Mouse (Mus musculus) midbrain, embryonic 16.5 days (tissue): ENCODE results near the gene Cfb. TPM values are rescaled to one million over a fixed set of nuclear protein-coding genes. Genes with fewer than 3 reads are reported as not detected.

Source experiments
- ATAC-seq: fragments of 200-750 bp; cut with Nextera tagmentation; 2 replicates; pipeline ENCODE4 v1.8.0; 2017; ENCODE audit warnings: moderate TSS enrichment
- H3K27ac ChIP-seq: fragments of 300-500 bp; sonication (generic); 2 replicates; pipeline ENCODE4 v1.5.1; 2014; ENCODE audit warnings: mild to moderate bottlenecking, low read length, mixed read lengths
- H3K27me3 ChIP-seq: fragments of 300-500 bp; sonication (generic); 2 replicates; pipeline ENCODE4 v1.6.1; 2014; ENCODE audit warnings: low read depth, low read length, mixed read lengths; ENCODE audit not compliant: control insufficient read depth, insufficient read depth
- H3K36me3 ChIP-seq: fragments of 300-500 bp; sonication (generic); 2 replicates; pipeline ENCODE4 v1.6.1; 2014; ENCODE audit warnings: mild to moderate bottlenecking, low read length, moderate library complexity, mixed read lengths; ENCODE audit not compliant: control insufficient read depth, insufficient read depth
- H3K4me1 ChIP-seq: fragments of 300-500 bp; sonication (generic); 2 replicates; pipeline ENCODE4 v1.6.1; 2014; ENCODE audit warnings: mild to moderate bottlenecking, low read length, mixed read lengths; ENCODE audit not compliant: control insufficient read depth, insufficient read depth
- H3K4me2 ChIP-seq: fragments of 300-500 bp; sonication (generic); 2 replicates; pipeline ENCODE4 v1.6.1; 2014; ENCODE audit warnings: mild to moderate bottlenecking, low read length, mixed read lengths
- H3K4me3 ChIP-seq: fragments of 300-500 bp; sonication (generic); 2 replicates; pipeline ENCODE4 v1.5.1; 2014; ENCODE audit warnings: low read depth, mild to moderate bottlenecking, low read length, moderate library complexity, mixed read lengths
- H3K9ac ChIP-seq: fragments of 300-500 bp; sonication (generic); 2 replicates; pipeline ENCODE4 v1.6.1; 2014; ENCODE audit warnings: low read depth, low read length, mixed read lengths
- H3K9me3 ChIP-seq: fragments of 300-500 bp; sonication (generic); replicated peaks from 2 replicates; pipeline ENCODE4 v1.6.1; 2014; ENCODE audit warnings: mild to moderate bottlenecking, low read length, mixed read lengths; ENCODE audit not compliant: control insufficient read depth, poor library complexity, severe bottlenecking
- WGBS: fragments of 180-500 bp; shearing (Covaris S2); extraction: QIAGEN DNeasy Blood & Tissue Kit; methylation state at CpG from one replicate; pipeline ENCODE4 v1.1.7; 2014; 5-methylcytosine and 5-hydroxymethylcytosine counted together
- polyA plus RNA-seq: library from polyadenylated mRNA; unstranded; fragments of >200 nt; fragmentation: Nextera tagmentation; extraction: Ambion mirVana; gene quantifications from 2 replicates; pipeline ENCODE4 v1.2.1, GENCODE M21; 2015

The Cfb gene
- polyA plus RNA-seq, 1 experiment from 2014 or later = 1.4 TPM

DNA sequence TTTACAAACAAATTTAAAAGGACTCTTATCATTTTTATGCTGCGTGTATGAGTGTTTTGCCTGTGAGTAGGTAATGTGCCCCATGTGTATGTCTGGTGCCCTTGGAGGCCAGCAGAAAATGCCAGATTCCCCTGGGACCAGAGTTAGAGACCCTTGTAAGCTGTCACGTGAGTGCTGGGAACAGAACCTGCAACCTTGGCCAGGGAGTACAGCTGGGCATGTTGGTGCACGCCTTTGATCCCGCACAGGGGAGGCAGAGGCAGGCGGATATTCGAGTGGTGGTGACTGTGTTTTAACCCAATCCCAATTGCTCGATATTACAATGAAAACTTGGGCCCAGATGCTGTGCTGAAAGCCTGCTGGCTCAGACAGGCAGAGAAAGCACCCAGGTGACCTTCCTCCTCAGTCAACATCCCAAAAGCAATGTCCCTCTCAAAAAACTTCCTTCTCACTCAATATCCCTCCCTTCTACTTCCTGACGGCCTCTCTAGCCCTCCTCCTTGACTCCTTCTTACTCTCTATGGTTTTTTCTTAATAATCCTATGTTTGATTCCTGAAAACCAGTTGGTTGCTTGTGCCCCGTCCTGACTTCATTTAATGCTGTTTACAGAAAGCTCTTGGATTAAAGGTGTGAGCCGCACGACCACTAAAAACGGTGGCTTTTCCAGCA lies 27.9 kb upstream of the Cfb start:
- no peak overlapping the region for H3K4me2 ChIP-seq
- 91% methylated on average over 12 of the region's 12 CpGs for WGBS
- no peak for ATAC-seq
- no peaks in the 10 kb centered on the region for H3K36me3 ChIP-seq
- H3K9me3 ChIP-seq = no peaks in the 10 kb centered on the region
- no peaks in the 10 kb centered on the region for H3K27me3 ChIP-seq
- peaks cover 6% of the 10 kb centered on the region for H3K4me1 ChIP-seq
- H3K9ac ChIP-seq = no peak overlapping the region
- no peak overlapping the region for H3K4me3 ChIP-seq
- no peak overlapping the region for H3K27ac ChIP-seq

DNA sequence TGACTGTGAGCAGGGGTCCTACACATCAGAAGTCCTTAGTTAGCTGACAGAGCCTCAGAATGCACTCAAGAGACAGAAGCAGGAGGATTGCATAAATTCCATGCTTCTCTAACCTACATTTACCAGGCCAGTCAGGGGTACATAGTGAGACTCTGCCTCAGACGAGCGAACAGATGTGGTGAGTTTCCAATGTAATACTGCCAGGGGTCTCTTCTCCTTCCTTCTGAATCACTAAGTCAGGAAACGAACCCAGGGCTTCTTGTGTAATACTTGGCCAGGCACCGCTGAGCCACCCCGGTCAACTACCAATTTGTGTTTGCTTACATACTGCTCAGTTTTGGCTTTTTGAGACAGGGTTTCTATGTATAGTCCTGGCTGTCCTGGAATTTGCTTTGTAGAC lies 25.6 kb upstream of the Cfb start:
- Histone ChIP-seq H3K27ac (no peak overlapping the region), H3K4me2 (no peak overlapping the region), H3K4me3 (no peak overlapping the region), H3K9me3 (no peaks in the 10 kb centered on the region), H3K9ac (no peak overlapping the region), H3K36me3 (no peaks in the 10 kb centered on the region), H3K27me3 (no peaks in the 10 kb centered on the region), H3K4me1 (no peaks in the 10 kb centered on the region)
- 90% methylated on average over 5 of the region's 5 CpGs for WGBS
- ATAC-seq = no peak

DNA sequence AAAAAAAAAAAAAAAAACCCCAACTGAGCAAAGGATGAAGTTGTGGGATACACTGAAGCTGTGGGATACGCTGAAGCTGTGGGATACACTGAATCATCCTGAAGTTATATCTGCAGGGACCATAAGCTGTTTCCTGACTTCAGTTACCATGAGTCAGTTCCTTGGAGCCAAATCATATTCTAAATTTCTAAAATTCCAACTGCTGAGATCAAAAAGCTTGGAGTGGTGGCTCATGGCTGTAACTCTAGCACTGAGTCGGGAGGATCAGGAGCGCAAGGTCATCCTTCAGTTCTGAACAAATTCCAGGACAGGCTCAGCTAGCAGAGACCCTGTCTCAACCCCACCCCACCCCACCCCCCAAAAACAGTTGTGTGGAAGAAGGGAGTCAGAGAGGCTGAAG lies 23.3 kb upstream of the Cfb start:
- Histone ChIP-seq H3K9ac (no peak overlapping the region), H3K27ac (no peak overlapping the region), H3K4me2 (no peak overlapping the region), H3K4me1 (no peaks in the 10 kb centered on the region), H3K9me3 (no peaks in the 10 kb centered on the region), H3K36me3 (no peaks in the 10 kb centered on the region), H3K27me3 (peaks cover 4% of the 10 kb centered on the region; the same call in 1 of the 2 replicates), H3K4me3 (no peak overlapping the region)
- ATAC-seq = no peak
- 87% methylated on average over 3 of the region's 3 CpGs for WGBS

DNA sequence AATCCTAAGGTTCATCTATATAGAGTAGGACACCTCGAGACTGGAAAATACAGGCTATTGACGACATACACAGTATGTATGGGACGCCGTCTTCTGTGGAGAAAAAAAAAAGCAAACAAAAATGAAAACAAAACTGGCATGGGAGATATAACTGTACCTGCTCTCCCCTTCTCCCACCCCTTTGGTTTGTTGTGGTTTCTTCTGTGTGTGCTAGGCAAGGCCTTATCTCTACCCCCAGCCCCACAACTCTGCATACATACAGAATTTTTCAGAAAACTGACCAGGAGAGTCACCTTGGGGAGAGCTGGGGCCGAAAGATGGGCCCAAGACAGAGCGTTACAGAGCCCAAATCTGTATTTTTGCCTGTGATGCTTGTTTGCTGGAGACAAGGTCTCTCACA lies 22.4 kb upstream of the Cfb start:
- Histone ChIP-seq H3K4me2 (no peak overlapping the region), H3K4me3 (no peak overlapping the region), H3K9ac (no peak overlapping the region), H3K27ac (no peak overlapping the region), H3K27me3 (peaks cover 4% of the 10 kb centered on the region; the same call in 1 of the 2 replicates), H3K36me3 (no peaks in the 10 kb centered on the region), H3K9me3 (no peaks in the 10 kb centered on the region), H3K4me1 (no peaks in the 10 kb centered on the region)
- 87% methylated on average over 6 of the region's 6 CpGs for WGBS
- no peak for ATAC-seq

DNA sequence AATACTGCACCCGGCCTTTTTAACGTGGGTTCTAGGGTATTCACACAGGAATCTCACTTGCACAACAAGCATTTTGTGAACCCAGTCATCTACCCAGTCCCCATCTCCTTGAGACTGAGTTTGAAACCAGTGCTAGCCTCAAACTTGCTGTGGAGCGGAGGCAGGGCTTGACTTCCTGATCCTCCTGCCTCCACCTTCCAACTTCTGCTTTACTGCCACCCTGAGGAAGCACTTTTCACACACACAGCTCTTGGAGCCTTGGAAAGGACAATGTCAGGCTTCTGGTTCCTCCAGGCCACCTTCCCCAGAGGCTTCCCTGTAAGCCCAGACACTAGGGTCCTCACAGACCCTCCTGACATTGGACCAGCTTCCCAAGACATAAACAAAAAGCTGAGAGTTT lies 21.0 kb upstream of the Cfb start:
- WGBS = 60% methylated on average over 3 of the region's 3 CpGs
- peaks cover 4% of the 10 kb centered on the region; the same call in 1 of the 2 replicates for H3K27me3 ChIP-seq

DNA sequence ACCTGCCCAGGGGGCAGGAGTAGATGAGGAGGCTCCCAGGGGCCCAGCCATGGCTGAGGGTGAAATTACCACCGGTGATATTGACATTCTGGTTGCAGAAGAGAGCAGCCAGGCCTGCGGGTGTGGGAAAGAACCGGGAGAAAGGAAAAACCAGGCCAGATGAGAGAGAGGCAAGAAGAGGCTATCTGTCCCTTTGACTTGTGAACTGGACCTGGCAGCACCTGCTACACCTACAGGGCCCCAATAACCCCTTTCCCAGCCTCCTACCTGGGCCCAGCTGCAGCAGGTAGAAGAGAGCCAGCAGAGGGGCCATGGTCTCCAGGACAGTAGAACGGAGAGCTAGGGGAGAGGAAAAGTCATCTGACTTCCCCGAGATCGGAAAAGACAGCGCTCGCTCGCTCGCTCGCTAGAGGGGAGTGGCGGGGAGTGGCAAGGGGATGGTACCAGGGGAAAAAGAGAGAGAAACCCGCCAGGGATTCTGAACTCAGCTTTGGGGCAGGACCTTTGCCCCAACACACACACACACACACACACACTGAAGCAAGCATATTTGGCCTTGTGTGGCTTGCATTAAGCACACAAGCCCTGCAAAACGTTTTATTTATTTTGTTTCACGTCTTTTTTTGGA lies 19.5 kb upstream of the Cfb start, which contains the start of gene Gm20547:
Gene Gm20547 (minus strand): TSS at position 360 of the 628 bp plus-strand sequence.
- Histone ChIP-seq H3K4me1 (no peaks in the 10 kb centered on the region), H3K9me3 (no peaks in the 10 kb centered on the region), H3K36me3 (no peaks in the 10 kb centered on the region), H3K4me2 (no peak within 1 kb of the TSS), H3K27ac (no peak within 1 kb of the TSS), H3K9ac (no peak within 1 kb of the TSS), H3K4me3 (no peak within 1 kb of the TSS), H3K27me3 (peaks cover 4% of the 10 kb centered on the region; the same call in 1 of the 2 replicates)
- no peak for ATAC-seq
- WGBS = 7% methylated on average over 15 of the region's 15 CpGs

More for the DNA sequence above, 21.0 kb upstream of the Cfb start:
- no peak overlapping the region for H3K27ac ChIP-seq
- no peaks in the 10 kb centered on the region for H3K9me3 ChIP-seq
- H3K9ac ChIP-seq = no peak overlapping the region
- no peak overlapping the region for H3K4me2 ChIP-seq
- no peaks in the 10 kb centered on the region for H3K4me1 ChIP-seq
- H3K4me3 ChIP-seq = no peak overlapping the region
- no peak for ATAC-seq
- no peaks in the 10 kb centered on the region for H3K36me3 ChIP-seq

DNA sequence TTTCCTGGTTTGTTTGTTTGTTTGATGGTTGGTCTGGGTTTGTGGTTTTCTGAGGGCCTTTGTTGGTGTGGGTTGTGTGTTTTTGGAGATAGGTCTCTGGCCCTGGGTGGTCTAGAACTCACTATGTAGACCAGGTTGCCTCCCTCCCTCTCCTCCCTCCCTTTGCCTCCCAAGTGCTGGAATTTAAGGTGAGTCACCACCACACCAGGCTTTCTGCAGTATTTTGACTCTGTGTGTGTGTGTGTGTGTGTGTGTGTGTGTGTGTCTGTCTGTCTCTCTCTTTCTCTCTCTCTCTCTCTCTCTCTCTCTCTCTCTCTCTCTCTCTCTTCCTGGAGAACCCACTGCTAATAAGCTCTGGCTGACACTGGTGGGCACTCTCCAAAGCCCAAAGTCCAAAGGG lies 18.8 kb upstream of the Cfb start:
- Histone ChIP-seq H3K27me3 (peaks cover 4% of the 10 kb centered on the region; the same call in 1 of the 2 replicates), H3K4me1 (no peaks in the 10 kb centered on the region), H3K36me3 (no peaks in the 10 kb centered on the region), H3K9me3 (no peaks in the 10 kb centered on the region), H3K4me3 (no peak overlapping the region), H3K4me2 (no peak overlapping the region), H3K27ac (no peak overlapping the region), H3K9ac (no peak overlapping the region)
- ATAC-seq = no peak

DNA sequence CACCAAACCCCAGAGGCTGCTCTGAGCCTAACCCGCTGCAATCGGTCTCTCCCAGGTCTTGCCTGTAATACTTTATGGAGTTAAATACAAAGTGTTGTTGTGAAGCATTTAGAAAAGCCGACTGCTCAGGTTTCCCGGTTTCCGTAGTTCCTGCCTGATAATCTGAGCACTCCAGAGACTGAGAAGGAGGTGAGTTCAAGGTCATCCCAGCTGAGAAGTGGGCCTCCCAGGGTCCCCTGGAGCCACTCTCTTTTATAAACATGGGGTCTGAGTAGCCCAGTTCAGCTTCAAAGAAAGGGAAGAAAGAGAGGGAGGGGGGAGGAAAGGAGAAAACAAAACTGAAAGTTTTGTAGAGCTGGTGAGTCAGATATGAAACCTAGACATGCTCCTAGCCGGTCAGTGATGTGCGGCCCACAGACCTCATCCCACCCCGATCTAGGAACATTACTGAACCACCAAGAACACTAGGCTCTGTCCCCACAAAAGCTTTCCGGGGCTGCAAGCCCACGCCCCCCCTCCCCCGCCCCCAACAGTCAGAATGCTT lies 17.1 kb upstream of the Cfb start, which contains the start of gene Zbtb12:
Gene Zbtb12 (plus strand): TSS at position 148 of the 544 bp plus-strand sequence.
- no peak within 1 kb of the TSS for H3K4me2 ChIP-seq
- H3K4me3 ChIP-seq = no peak within 1 kb of the TSS
- no peaks in the 10 kb centered on the region for H3K9me3 ChIP-seq
- H3K4me1 ChIP-seq = no peaks in the 10 kb centered on the region
- no peak within 1 kb of the TSS for H3K27ac ChIP-seq
- ATAC-seq = no peak
- no peak within 1 kb of the TSS for H3K9ac ChIP-seq
- H3K27me3 ChIP-seq = peaks cover 4% of the 10 kb centered on the region; the same call in 1 of the 2 replicates
- 70% methylated on average over 11 of the region's 11 CpGs for WGBS
- no peaks in the 10 kb centered on the region for H3K36me3 ChIP-seq

DNA sequence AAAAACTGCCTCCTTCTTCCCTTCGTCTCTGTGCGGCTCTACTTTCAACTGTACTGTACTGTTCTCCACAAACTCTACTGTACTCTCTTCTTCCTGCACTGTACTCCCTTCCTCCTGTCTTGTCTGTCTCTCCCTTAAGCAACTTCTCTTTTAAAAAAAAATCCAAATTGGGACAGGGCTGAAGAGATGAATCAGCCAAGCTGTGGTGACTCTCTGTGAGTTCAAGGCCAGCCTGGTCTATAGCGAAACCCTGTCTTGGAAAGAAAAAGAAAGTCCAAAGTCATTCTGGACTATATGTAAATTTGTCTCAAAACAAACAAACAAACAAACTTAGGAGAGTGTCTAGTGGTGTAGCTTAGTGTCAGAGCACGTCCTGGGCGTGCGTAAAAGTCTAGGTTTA lies 12.0 kb upstream of the Cfb start:
- no peaks in the 10 kb centered on the region for H3K27me3 ChIP-seq
- no peaks in the 10 kb centered on the region for H3K36me3 ChIP-seq
- H3K4me3 ChIP-seq = no peak overlapping the region
- no peaks in the 10 kb centered on the region for H3K4me1 ChIP-seq
- H3K9me3 ChIP-seq = no peaks in the 10 kb centered on the region
- no peak overlapping the region for H3K27ac ChIP-seq
- 96% methylated on average over 6 of the region's 6 CpGs for WGBS
- no peak overlapping the region for H3K9ac ChIP-seq
- H3K4me2 ChIP-seq = no peak overlapping the region
- no peak for ATAC-seq
